Mouse (Mus musculus): ENCODE results near the gene Cntnap4. TPM values are rescaled to one million over a fixed set of nuclear protein-coding genes. Genes with fewer than 3 reads are reported as not detected.

Gene Cntnap4
- polyA plus RNA-seq (2012; rRNA removed), result 0.35 and 0.58 TPM in 2 replicates

DNA sequence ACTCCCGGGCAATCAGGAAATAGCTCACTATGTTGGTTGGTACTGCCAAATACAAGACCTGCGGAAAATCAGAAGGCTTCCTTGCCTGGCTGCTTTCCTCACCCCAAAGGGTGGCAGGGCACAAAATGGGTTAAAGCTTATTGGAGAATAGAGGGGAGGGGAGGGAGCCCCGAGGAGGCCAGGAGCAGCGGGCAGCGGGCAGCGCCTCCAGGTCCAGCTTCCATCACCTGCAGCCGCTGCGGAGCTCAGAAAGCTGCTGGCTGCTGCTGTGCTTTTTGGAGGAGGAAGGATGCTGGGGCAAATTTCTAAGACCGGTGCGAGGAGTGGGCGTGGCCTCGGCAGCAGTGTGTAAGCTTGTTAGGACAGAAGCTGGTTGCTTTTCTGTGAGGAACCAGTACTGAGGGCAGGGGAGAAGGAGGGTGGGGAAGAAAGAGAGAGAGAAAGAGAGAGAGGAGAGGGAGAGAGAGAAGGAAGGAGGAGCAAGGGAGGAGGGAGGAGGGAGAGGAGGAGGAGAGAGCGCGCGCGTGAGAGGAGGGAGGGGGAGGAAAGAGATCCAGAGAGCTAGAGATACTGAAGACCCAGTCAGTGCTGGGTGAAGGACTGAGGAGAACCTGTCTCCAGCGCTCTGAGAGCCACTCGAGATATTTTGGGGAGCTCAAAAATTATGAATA lies at the start of gene Cntnap4:
Gene Cntnap4, plus strand, starts transcription at position 573 of the 671 bp plus-strand sequence.
- no peaks in the 10 kb centered on the region for H3K27me3 ChIP-seq (ENCODE audit: control insufficient read depth, insufficient read depth, low read length)
- TF ChIP-seq CTCF (IDR thresholded peaks at IDR 0.05; ENCODE audit: control insufficient read depth, insufficient read depth, insufficient replicate concordance, low read depth, low read length) (no peak), POLR2A (IDR thresholded peaks at IDR 0.05; ENCODE audit: control insufficient read depth, low read depth, low read length) (no peak)
- H3K36me3 ChIP-seq (ENCODE audit: control insufficient read depth, insufficient read depth, low read length), result no peaks in the 10 kb centered on the region
- no peak within 1 kb of the TSS for H3K27ac ChIP-seq (ENCODE audit: control insufficient read depth, insufficient read depth, low read depth, low read length)
- H3K4me3 ChIP-seq (ENCODE audit: control insufficient read depth, low read depth, low read length), result peak within 1 kb of the TSS; percentile 5; the same call in 1 of the 2 replicates
- no peaks in the 10 kb centered on the region for H3K4me1 ChIP-seq (ENCODE audit: control insufficient read depth, insufficient read depth, low read length)

GRCm38 (mm10) chr8:112557376-112557775 lies 12.5 kb upstream of the Cntnap4 start:
- TF ChIP-seq POLR2A (IDR thresholded peaks at IDR 0.05; ENCODE audit: control insufficient read depth, low read depth, low read length), result no peak
- no peak for TF ChIP-seq CTCF (IDR thresholded peaks at IDR 0.05; ENCODE audit: control insufficient read depth, insufficient read depth, insufficient replicate concordance, low read depth, low read length)
- H3K27me3 ChIP-seq (ENCODE audit: control insufficient read depth, insufficient read depth, low read length), result no peaks in the 10 kb centered on the region
- no peaks in the 10 kb centered on the region for H3K36me3 ChIP-seq (ENCODE audit: control insufficient read depth, insufficient read depth, low read length)
- no peak overlapping the region for H3K4me3 ChIP-seq (ENCODE audit: control insufficient read depth, low read depth, low read length)
- H3K27ac ChIP-seq (ENCODE audit: control insufficient read depth, insufficient read depth, low read depth, low read length), result no peak overlapping the region
- no peaks in the 10 kb centered on the region for H3K4me1 ChIP-seq (ENCODE audit: control insufficient read depth, insufficient read depth, low read length)

- H3K36me3 ChIP-seq (ENCODE audit: control insufficient read depth, insufficient read depth, low read length), result no peaks in the 10 kb centered on the region
- no peak overlapping the region for H3K4me3 ChIP-seq (ENCODE audit: control insufficient read depth, low read depth, low read length)
- TF ChIP-seq CTCF (IDR thresholded peaks at IDR 0.05; ENCODE audit: control insufficient read depth, insufficient read depth, insufficient replicate concordance, low read depth, low read length), result no peak
- no peak for TF ChIP-seq POLR2A (IDR thresholded peaks at IDR 0.05; ENCODE audit: control insufficient read depth, low read depth, low read length)
- H3K4me1 ChIP-seq (ENCODE audit: control insufficient read depth, insufficient read depth, low read length), result no peaks in the 10 kb centered on the region
- no peak overlapping the region for H3K27ac ChIP-seq (ENCODE audit: control insufficient read depth, insufficient read depth, low read depth, low read length)
- no peaks in the 10 kb centered on the region for H3K27me3 ChIP-seq (ENCODE audit: control insufficient read depth, insufficient read depth, low read length)
Observed at GRCm38 (mm10) chr8:112570541-112570940, 698 bp downstream of the Cntnap4 start.

GRCm38 (mm10) chr8:112571337-112571904 lies 1.6 kb downstream of the Cntnap4 start:
- Histone ChIP-seq H3K27me3 (ENCODE audit: control insufficient read depth, insufficient read depth, low read length) (no peaks in the 10 kb centered on the region), H3K4me1 (ENCODE audit: control insufficient read depth, insufficient read depth, low read length) (no peaks in the 10 kb centered on the region), H3K4me3 (ENCODE audit: control insufficient read depth, low read depth, low read length) (no peak overlapping the region), H3K27ac (ENCODE audit: control insufficient read depth, insufficient read depth, low read depth, low read length) (no peak overlapping the region), H3K36me3 (ENCODE audit: control insufficient read depth, insufficient read depth, low read length) (no peaks in the 10 kb centered on the region)
- TF ChIP-seq CTCF (IDR thresholded peaks at IDR 0.05; ENCODE audit: control insufficient read depth, insufficient read depth, insufficient replicate concordance, low read depth, low read length) (peak; percentile 27; the same call in 1 of the 2 replicates), POLR2A (IDR thresholded peaks at IDR 0.05; ENCODE audit: control insufficient read depth, low read depth, low read length) (no peak)

DNA sequence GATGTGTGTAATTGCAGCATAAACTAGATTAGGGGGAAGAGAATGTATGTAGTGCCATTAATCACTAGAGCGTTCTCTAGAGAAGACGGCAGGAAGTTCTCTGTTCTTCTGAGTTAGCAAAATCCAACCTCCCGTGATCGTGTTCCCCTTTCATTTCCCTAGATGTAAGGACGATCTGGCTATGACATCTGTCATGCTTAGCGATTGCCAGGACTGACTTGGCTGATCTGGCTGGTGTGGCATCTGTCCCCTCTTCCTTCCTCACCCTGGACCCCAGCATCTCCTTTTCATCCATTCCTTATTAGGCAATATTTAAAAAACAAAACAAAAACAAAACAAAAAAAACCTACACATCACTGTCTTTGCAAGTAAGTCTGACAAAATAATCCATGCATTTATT lies 11.6 kb downstream of the Cntnap4 start:
- no peak for TF ChIP-seq POLR2A (IDR thresholded peaks at IDR 0.05; ENCODE audit: control insufficient read depth, low read depth, low read length)
- TF ChIP-seq CTCF (IDR thresholded peaks at IDR 0.05; ENCODE audit: control insufficient read depth, insufficient read depth, insufficient replicate concordance, low read depth, low read length), result no peak
- no peak overlapping the region for H3K27ac ChIP-seq (ENCODE audit: control insufficient read depth, insufficient read depth, low read depth, low read length)
- H3K27me3 ChIP-seq (ENCODE audit: control insufficient read depth, insufficient read depth, low read length), result no peaks in the 10 kb centered on the region
- no peak overlapping the region for H3K4me3 ChIP-seq (ENCODE audit: control insufficient read depth, low read depth, low read length)
- no peaks in the 10 kb centered on the region for H3K36me3 ChIP-seq (ENCODE audit: control insufficient read depth, insufficient read depth, low read length)
- no peaks in the 10 kb centered on the region for H3K4me1 ChIP-seq (ENCODE audit: control insufficient read depth, insufficient read depth, low read length)

DNA sequence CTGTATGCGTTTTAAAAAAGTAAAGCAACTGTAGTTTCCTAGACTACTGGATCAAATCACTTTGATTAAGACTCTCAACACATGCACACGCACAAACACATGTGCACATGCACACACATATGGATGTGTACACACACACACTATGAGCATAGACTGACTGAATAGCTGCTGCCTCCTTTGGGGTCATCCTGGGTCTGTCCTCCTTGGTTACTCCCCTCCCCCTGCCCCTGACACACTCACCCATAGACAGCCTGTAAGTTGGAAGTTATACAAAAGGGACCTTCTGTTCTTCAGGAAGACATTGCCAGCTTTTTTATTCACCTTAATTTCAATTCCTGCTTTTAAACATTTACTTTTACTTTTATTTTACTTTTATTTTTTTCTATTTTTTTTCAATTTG lies 13.6 kb downstream of the Cntnap4 start:
- TF ChIP-seq POLR2A (IDR thresholded peaks at IDR 0.05; ENCODE audit: control insufficient read depth, low read depth, low read length) (no peak), CTCF (IDR thresholded peaks at IDR 0.05; ENCODE audit: control insufficient read depth, insufficient read depth, insufficient replicate concordance, low read depth, low read length) (no peak)
- no peaks in the 10 kb centered on the region for H3K27me3 ChIP-seq (ENCODE audit: control insufficient read depth, insufficient read depth, low read length)
- H3K4me3 ChIP-seq (ENCODE audit: control insufficient read depth, low read depth, low read length), result no peak overlapping the region
- no peaks in the 10 kb centered on the region for H3K4me1 ChIP-seq (ENCODE audit: control insufficient read depth, insufficient read depth, low read length)
- H3K27ac ChIP-seq (ENCODE audit: control insufficient read depth, insufficient read depth, low read depth, low read length), result no peak overlapping the region
- H3K36me3 ChIP-seq (ENCODE audit: control insufficient read depth, insufficient read depth, low read length), result no peaks in the 10 kb centered on the region

DNA sequence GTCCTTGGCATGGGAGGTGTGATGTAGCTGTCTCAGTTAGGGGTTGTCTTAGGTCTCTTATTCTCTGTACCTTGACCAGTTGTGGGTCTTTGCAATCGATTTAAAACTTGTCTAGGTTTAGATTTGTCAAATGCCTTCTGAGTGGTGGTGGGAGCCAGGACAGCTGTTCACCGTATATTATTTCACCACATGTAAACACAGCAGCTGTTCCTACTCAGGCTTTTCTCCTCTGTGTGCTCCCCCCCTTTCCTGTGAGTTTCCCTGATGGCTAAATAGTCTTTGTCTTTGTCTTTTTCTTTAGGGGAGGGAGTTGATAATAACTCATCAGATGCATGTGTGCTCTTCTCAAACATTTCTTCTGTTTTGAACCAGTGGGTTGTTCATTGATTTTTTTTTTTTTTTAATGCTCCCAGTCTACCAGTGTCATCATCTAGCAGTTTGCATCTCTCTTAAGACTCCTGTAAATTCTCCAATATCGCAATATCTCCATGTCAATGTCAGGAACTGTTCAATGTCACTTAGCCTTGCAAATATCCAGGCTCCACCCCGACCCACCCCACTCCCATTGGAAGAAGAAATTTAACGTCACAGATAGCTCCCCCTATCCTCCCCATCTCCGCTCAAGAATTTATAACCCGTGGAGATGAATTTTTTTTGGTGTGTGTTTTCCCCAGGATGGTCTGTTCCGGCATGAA lies 18.7 kb downstream of the Cntnap4 start:
- H3K27ac ChIP-seq (ENCODE audit: control insufficient read depth, insufficient read depth, low read depth, low read length), result no peak overlapping the region
- TF ChIP-seq CTCF (IDR thresholded peaks at IDR 0.05; ENCODE audit: control insufficient read depth, insufficient read depth, insufficient replicate concordance, low read depth, low read length), result no peak
- no peak for TF ChIP-seq POLR2A (IDR thresholded peaks at IDR 0.05; ENCODE audit: control insufficient read depth, low read depth, low read length)
- H3K27me3 ChIP-seq (ENCODE audit: control insufficient read depth, insufficient read depth, low read length), result no peaks in the 10 kb centered on the region
- H3K36me3 ChIP-seq (ENCODE audit: control insufficient read depth, insufficient read depth, low read length), result no peaks in the 10 kb centered on the region
- H3K4me3 ChIP-seq (ENCODE audit: control insufficient read depth, low read depth, low read length), result no peak overlapping the region
- no peaks in the 10 kb centered on the region for H3K4me1 ChIP-seq (ENCODE audit: control insufficient read depth, insufficient read depth, low read length)

Data from testis, adult 2 months (tissue).